Mouse (Mus musculus) kidney, adult 2 months (tissue): ENCODE data around the gene Platr17. TPM values are rescaled to one million over a fixed set of nuclear protein-coding genes. Genes with fewer than 3 reads are reported as not detected.

Source experiments
- DNase-seq: peaks from one replicate; pipeline ENCODE4 v3.0.0; 2021
- H3K27ac ChIP-seq: fragments of 200-500 bp; 2 replicates; pipeline ENCODE4 v1.5.1; 2012; ENCODE audit warnings: low read depth, low read length, control low read depth, inconsistent platforms; ENCODE audit not compliant: insufficient read depth
- H3K27me3 ChIP-seq: fragments of 200-500 bp; replicated peaks from 2 replicates; pipeline ENCODE4 v1.6.1; 2012; ENCODE audit warnings: mild to moderate bottlenecking, moderate library complexity, low read length, inconsistent platforms; ENCODE audit not compliant: control insufficient read depth, insufficient read depth
- H3K36me3 ChIP-seq: fragments of 200-500 bp; 2 replicates; pipeline ENCODE4 v1.6.1; 2012; ENCODE audit warnings: mild to moderate bottlenecking, moderate library complexity, low read length, inconsistent platforms; ENCODE audit not compliant: control insufficient read depth, insufficient read depth
- H3K4me1 ChIP-seq: fragments of 200-500 bp; 2 replicates; pipeline ENCODE4 v1.6.1; 2011; ENCODE audit warnings: low read length; ENCODE audit not compliant: control insufficient read depth, insufficient read depth
- H3K4me3 ChIP-seq: fragments of 200-500 bp; 2 replicates; pipeline ENCODE4 v1.5.1; 2011; ENCODE audit warnings: mild to moderate bottlenecking, low read depth, low read length, control low read depth; ENCODE audit not compliant: insufficient read depth
- CTCF ChIP-seq: fragments of 200-500 bp; conservative IDR thresholded peaks from 2 replicates; pipeline ENCODE4 v1.5.1; 2011; ENCODE audit warnings: low read depth, mild to moderate bottlenecking, control low read depth, low read length, moderate library complexity, mixed read lengths; ENCODE audit not compliant: insufficient read depth, insufficient read length
- POLR2A ChIP-seq: fragments of 200-500 bp; IDR thresholded peaks from one replicate; pipeline ENCODE4 v1.6.1; 2011; ENCODE audit warnings: low read depth, low read length, control low read depth
- WGBS: fragments of 180-500 bp; shearing (Covaris S2); methylation state at CpG from one replicate; pipeline ENCODE4 v1.1.7; 2018; 5-methylcytosine and 5-hydroxymethylcytosine counted together
- polyA plus RNA-seq: library from polyadenylated mRNA; depleted of rRNA; stranded (reverse); fragments of >200 nt; gene quantifications from 2 replicates; pipeline ENCODE4 v1.2.3, GENCODE M21; 2012

Gene Platr17
- polyA plus RNA-seq, 1 experiment = not detected

DNA sequence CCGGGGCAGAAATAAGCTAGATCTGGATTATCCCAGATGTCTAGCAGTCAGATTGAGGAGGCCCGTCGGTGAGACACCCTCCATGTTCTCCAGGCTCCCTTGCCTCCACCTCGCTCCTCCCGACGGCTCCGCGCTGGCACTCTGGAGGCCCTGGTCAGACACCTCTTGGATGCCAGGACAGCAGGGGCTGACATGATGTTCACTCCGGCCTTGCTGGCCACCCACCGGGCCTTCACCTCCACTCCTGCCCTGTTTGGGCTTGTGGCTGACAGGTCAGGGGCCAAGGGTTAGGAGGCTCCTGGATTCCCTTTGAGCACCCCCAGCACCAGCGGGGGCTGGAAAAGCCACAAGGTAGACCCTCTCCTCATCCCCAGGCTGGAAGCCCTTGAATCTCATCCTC, 27.0 kb downstream of the Platr17 start:
- Histone ChIP-seq H3K4me1 (no peaks in the 10 kb centered on the region), H3K27me3 (no peaks in the 10 kb centered on the region), H3K36me3 (no peaks in the 10 kb centered on the region), H3K4me3 (no peak overlapping the region), H3K27ac (no peak overlapping the region)
- 95% methylated on average over 11 of the region's 11 CpGs for WGBS
- no peak for DNase-seq
- TF ChIP-seq POLR2A (no peak), CTCF (no peak)

DNA sequence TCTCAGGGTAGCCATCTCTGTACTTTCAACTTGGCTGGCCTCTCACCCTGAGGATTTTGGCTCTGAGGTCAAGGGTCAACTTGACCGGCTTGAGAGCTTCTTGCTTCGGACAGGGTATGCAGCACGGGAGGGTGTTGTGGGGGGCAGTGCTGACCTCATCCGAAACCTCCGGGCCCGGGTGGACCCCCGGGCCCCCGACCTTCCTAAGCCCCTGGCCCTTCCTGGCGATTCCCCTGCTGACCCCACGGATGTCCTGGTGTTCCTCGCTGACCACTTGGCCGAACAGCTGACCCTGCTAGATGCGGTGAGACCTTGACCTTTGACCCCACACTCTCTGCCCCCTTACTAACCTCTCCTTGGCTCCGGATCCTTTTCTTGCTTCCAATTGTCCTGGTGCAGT, 27.5 kb downstream of the Platr17 start:
- TF ChIP-seq POLR2A (no peak), CTCF (no peak)
- Histone ChIP-seq H3K4me1 (no peaks in the 10 kb centered on the region), H3K27me3 (no peaks in the 10 kb centered on the region), H3K36me3 (no peaks in the 10 kb centered on the region), H3K4me3 (no peak overlapping the region), H3K27ac (no peak overlapping the region)
- DNase-seq = no peak
- WGBS = 80% methylated on average over 14 of the region's 14 CpGs

GRCm38 (mm10) chr17:33932970-33933369, 28.0 kb downstream of the Platr17 start:
- WGBS = 94% methylated on average over 15 of the region's 15 CpGs
- H3K36me3 ChIP-seq = no peaks in the 10 kb centered on the region
- H3K4me1 ChIP-seq = no peaks in the 10 kb centered on the region
- TF ChIP-seq POLR2A (no peak), CTCF (no peak)
- DNase-seq = no peak
- H3K27me3 ChIP-seq = no peaks in the 10 kb centered on the region
- no peak overlapping the region for H3K27ac ChIP-seq
- no peak overlapping the region for H3K4me3 ChIP-seq

GRCm38 (mm10) chr17:33935422-33936055, 30.6 kb downstream of the Platr17 start:
- no peak for DNase-seq
- no peaks in the 10 kb centered on the region for H3K27me3 ChIP-seq
- H3K4me1 ChIP-seq = no peaks in the 10 kb centered on the region
- H3K36me3 ChIP-seq = no peaks in the 10 kb centered on the region
- WGBS = 80% methylated on average over 21 of the region's 21 CpGs
- no peak overlapping the region for H3K4me3 ChIP-seq
- TF ChIP-seq POLR2A (no peak), CTCF (no peak)
- no peak overlapping the region for H3K27ac ChIP-seq

DNA sequence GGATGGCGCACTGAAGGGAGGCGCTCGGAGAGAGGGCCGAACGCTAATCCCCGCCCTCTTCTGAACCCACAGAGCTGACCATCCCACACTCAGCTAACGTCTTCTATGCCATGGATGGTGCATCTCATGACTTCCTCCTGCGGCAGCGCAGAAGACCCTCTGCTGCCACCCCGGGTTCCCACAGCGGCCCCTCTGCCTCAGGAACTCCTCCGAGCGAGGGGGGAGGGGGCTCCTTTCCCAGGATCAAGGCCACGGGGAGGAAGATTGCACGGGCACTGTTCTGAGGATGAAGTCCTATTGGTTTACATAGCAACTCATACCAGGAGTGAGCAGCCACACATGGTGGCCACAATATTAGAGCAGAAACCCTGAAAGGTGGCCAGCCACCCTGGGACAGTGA, 32.1 kb downstream of the Platr17 start:
- 87% methylated on average over 15 of the region's 15 CpGs for WGBS
- no peak for DNase-seq
- H3K36me3 ChIP-seq = no peaks in the 10 kb centered on the region

GRCm38 (mm10) chr17:33938783-33939182, 33.8 kb downstream of the Platr17 start:
- Histone ChIP-seq H3K27me3 (no peaks in the 10 kb centered on the region), H3K4me1 (no peaks in the 10 kb centered on the region), H3K36me3 (no peaks in the 10 kb centered on the region), H3K27ac (no peak overlapping the region), H3K4me3 (no peak overlapping the region)
- WGBS = 69% methylated on average over 11 of the region's 11 CpGs
- TF ChIP-seq POLR2A (no peak), CTCF (no peak)
- no peak for DNase-seq

More for the DNA sequence above, 32.1 kb downstream of the Platr17 start:
- no peak overlapping the region for H3K27ac ChIP-seq
- no peak for TF ChIP-seq CTCF
- TF ChIP-seq POLR2A = no peak
- no peak overlapping the region for H3K4me3 ChIP-seq
- no peaks in the 10 kb centered on the region for H3K4me1 ChIP-seq
- H3K27me3 ChIP-seq = no peaks in the 10 kb centered on the region

GRCm38 (mm10) chr17:33940206-33940805, 35.4 kb downstream of the Platr17 start, which contains the start of the genes Pfdn6 and Wdr46:
Gene Pfdn6 (minus strand): TSS chr17:33940343.
Gene Wdr46 (plus strand): TSS chr17:33940660.
- Histone ChIP-seq H3K27me3 (no peaks in the 10 kb centered on the region), H3K36me3 (no peaks in the 10 kb centered on the region), H3K4me3 (peak within 1 kb of the TSS; percentile 99), H3K4me1 (no peaks in the 10 kb centered on the region), H3K27ac (peak within 1 kb of the TSS; percentile 79)
- DNase-seq = peak; percentile 95
- WGBS = under 1% methylated on average over 36 of the region's 36 CpGs
- TF ChIP-seq POLR2A = no peak
- TF ChIP-seq CTCF = no peak
